Mouse (Mus musculus) small intestine, adult 2 months (tissue): ENCODE results near the gene Fggy. TPM values are rescaled to one million over a fixed set of nuclear protein-coding genes. Genes with fewer than 3 reads are reported as not detected.

Experiments used
- H3K27ac ChIP-seq: fragments of 200-500 bp; 2 replicates; pipeline ENCODE4 v1.5.1; 2012; ENCODE audit warnings: low read depth, low read length, control low read depth, inconsistent platforms; ENCODE audit not compliant: insufficient read depth
- H3K27me3 ChIP-seq: fragments of 200-500 bp; 2 replicates; pipeline ENCODE4 v1.6.1; 2012; ENCODE audit warnings: mild to moderate bottlenecking, moderate library complexity, low read length, inconsistent platforms; ENCODE audit not compliant: control insufficient read depth, insufficient read depth
- H3K36me3 ChIP-seq: fragments of 200-500 bp; 2 replicates; pipeline ENCODE4 v1.6.1; 2012; ENCODE audit warnings: mild to moderate bottlenecking, low read length, control low read depth, inconsistent platforms; ENCODE audit not compliant: control insufficient read depth, insufficient read depth
- H3K4me1 ChIP-seq: fragments of 200-500 bp; 2 replicates; pipeline ENCODE4 v1.6.1; 2012; ENCODE audit warnings: low read length, inconsistent platforms, mixed read lengths; ENCODE audit not compliant: control insufficient read depth, insufficient read depth, insufficient read length
- H3K4me3 ChIP-seq: fragments of 200-500 bp; 2 replicates; pipeline ENCODE4 v1.5.1; 2012; ENCODE audit warnings: low read depth, mild to moderate bottlenecking, control low read depth, inconsistent platforms, low read length, moderate library complexity
- CTCF ChIP-seq: fragments of 200-500 bp; IDR thresholded peaks from 2 replicates; pipeline ENCODE4 v1.5.1; 2012; ENCODE audit warnings: low read depth, mild to moderate bottlenecking, control low read depth, inconsistent platforms, low read length, moderate library complexity, mixed read lengths; ENCODE audit not compliant: insufficient replicate concordance, insufficient read length; ENCODE audit errors: extremely low read depth
- POLR2A ChIP-seq: fragments of 200-500 bp; IDR thresholded peaks from 2 replicates; pipeline ENCODE4 v1.6.1; 2012; ENCODE audit warnings: low read depth, mild to moderate bottlenecking, control low read depth, inconsistent platforms, low read length, moderate library complexity
- WGBS: fragments of 180-500 bp; shearing (Covaris S2); methylation state at CpG from one replicate; pipeline ENCODE4 v1.1.7; 2018; 5-methylcytosine and 5-hydroxymethylcytosine counted together
- polyA plus RNA-seq: library from polyadenylated mRNA; depleted of rRNA; stranded (reverse); fragments of >200 nt; gene quantifications from 2 replicates; pipeline ENCODE4 v1.2.3, GENCODE M21; 2012

Fggy gene
- polyA plus RNA-seq, 1 experiment, result 0.52 TPM

GRCm38 (mm10) chr4:95765359-95765758, 208.1 kb downstream of the Fggy start:
- Histone ChIP-seq H3K36me3 (no peaks in the 10 kb centered on the region), H3K27ac (no peak overlapping the region), H3K4me1 (no peaks in the 10 kb centered on the region), H3K4me3 (no peak overlapping the region), H3K27me3 (no peaks in the 10 kb centered on the region)
- WGBS, result 77% methylated on average over 2 of the region's 2 CpGs
- TF ChIP-seq CTCF, result no peak
- TF ChIP-seq POLR2A, result no peak

- H3K4me3 ChIP-seq, result no peak overlapping the region
- H3K4me1 ChIP-seq, result no peaks in the 10 kb centered on the region
- no peaks in the 10 kb centered on the region for H3K27me3 ChIP-seq
- no peaks in the 10 kb centered on the region for H3K36me3 ChIP-seq
- no peak for TF ChIP-seq CTCF
- TF ChIP-seq POLR2A, result no peak
- no peak overlapping the region for H3K27ac ChIP-seq
- 79% methylated on average over 5 of the region's 5 CpGs for WGBS
These were observed 213.2 kb downstream of the Fggy start for GRCm38 (mm10) chr4:95770469-95770868.

GRCm38 (mm10) chr4:95771542-95771941, 214.2 kb downstream of the Fggy start:
- WGBS, result 36% methylated on average over 3 of the region's 3 CpGs
- TF ChIP-seq POLR2A (no peak), CTCF (no peak)
- no peak overlapping the region for H3K27ac ChIP-seq

GRCm38 (mm10) chr4:95771945-95772344, 214.6 kb downstream of the Fggy start:
- H3K36me3 ChIP-seq, result no peaks in the 10 kb centered on the region
- TF ChIP-seq POLR2A, result no peak
- no peak for TF ChIP-seq CTCF
- no peaks in the 10 kb centered on the region for H3K4me1 ChIP-seq
- H3K4me3 ChIP-seq, result no peak overlapping the region
- no peak overlapping the region for H3K27ac ChIP-seq
- 28% methylated on average over 4 of the region's 4 CpGs for WGBS
- no peaks in the 10 kb centered on the region for H3K27me3 ChIP-seq

More at GRCm38 (mm10) chr4:95771542-95771941, 214.2 kb downstream of the Fggy start:
- Histone ChIP-seq H3K36me3 (no peaks in the 10 kb centered on the region), H3K4me3 (no peak overlapping the region), H3K27me3 (no peaks in the 10 kb centered on the region), H3K4me1 (no peaks in the 10 kb centered on the region)

GRCm38 (mm10) chr4:95772663-95773062, 215.4 kb downstream of the Fggy start:
- TF ChIP-seq CTCF, result no peak
- no peak for TF ChIP-seq POLR2A
- Histone ChIP-seq H3K27ac (no peak overlapping the region), H3K4me1 (no peaks in the 10 kb centered on the region), H3K4me3 (no peak overlapping the region), H3K36me3 (no peaks in the 10 kb centered on the region), H3K27me3 (no peaks in the 10 kb centered on the region)
- 71% methylated on average over 3 of the region's 3 CpGs for WGBS

- no peaks in the 10 kb centered on the region for H3K27me3 ChIP-seq
- no peak overlapping the region for H3K4me3 ChIP-seq
- no peak for TF ChIP-seq CTCF
- TF ChIP-seq POLR2A, result no peak
- no peaks in the 10 kb centered on the region for H3K4me1 ChIP-seq
- 71% methylated on average over 3 of the region's 3 CpGs for WGBS
- H3K36me3 ChIP-seq, result no peaks in the 10 kb centered on the region
- no peak overlapping the region for H3K27ac ChIP-seq
These were observed 218.3 kb downstream of the Fggy start for GRCm38 (mm10) chr4:95775574-95775973.

GRCm38 (mm10) chr4:95777839-95778238, 220.5 kb downstream of the Fggy start:
- no peaks in the 10 kb centered on the region for H3K36me3 ChIP-seq
- H3K27ac ChIP-seq, result no peak overlapping the region
- 75% methylated on average over 2 of the region's 2 CpGs for WGBS
- no peak for TF ChIP-seq POLR2A
- TF ChIP-seq CTCF, result no peak
- no peak overlapping the region for H3K4me3 ChIP-seq
- H3K4me1 ChIP-seq, result no peaks in the 10 kb centered on the region
- H3K27me3 ChIP-seq, result no peaks in the 10 kb centered on the region

- no peak overlapping the region for H3K4me3 ChIP-seq
- WGBS, result 59% methylated on average over 4 of the region's 4 CpGs
- H3K27ac ChIP-seq, result no peak overlapping the region
- no peaks in the 10 kb centered on the region for H3K4me1 ChIP-seq
- no peaks in the 10 kb centered on the region for H3K36me3 ChIP-seq
- H3K27me3 ChIP-seq, result no peaks in the 10 kb centered on the region
- TF ChIP-seq CTCF (no peak), POLR2A (no peak)
These were observed 221.2 kb downstream of the Fggy start for GRCm38 (mm10) chr4:95778528-95778927.
